Mouse (Mus musculus) embryonic facial prominence, embryonic 11.5 days (tissue): ENCODE measurements around the gene Eif3m. TPM values are rescaled to one million over a fixed set of nuclear protein-coding genes. Genes with fewer than 3 reads are reported as not detected.
A peak's percentile ranks its signal among the peaks of the same experiment; 100 is the strongest.

Source experiments
- ATAC-seq: fragments of 200-750 bp; cut with Nextera tagmentation; replicated peaks from 2 replicates; pipeline ENCODE4 v1.8.0; 2017; ENCODE audit warnings: low read depth; ENCODE audit not compliant: insufficient number of reproducible peaks, low FRiP score, low TSS enrichment
- DNase-seq: peaks from one replicate; pipeline ENCODE4 v3.0.0-alpha.2; 2015; ENCODE audit warnings: low spot score
- H3K27ac ChIP-seq: fragments of 300-500 bp; sonication (generic); replicated peaks from 2 replicates; pipeline ENCODE4 v1.5.1; 2014; ENCODE audit warnings: mild to moderate bottlenecking, low read depth, low read length, control low read depth
- H3K27me3 ChIP-seq: fragments of 300-500 bp; sonication (generic); 2 replicates; pipeline ENCODE4 v1.6.1; 2014; ENCODE audit warnings: mild to moderate bottlenecking, low read length, moderate library complexity, mixed read lengths; ENCODE audit not compliant: control insufficient read depth, insufficient read depth
- H3K36me3 ChIP-seq: fragments of 300-500 bp; sonication (generic); replicated peaks from 2 replicates; pipeline ENCODE4 v1.6.1; 2014; ENCODE audit warnings: low read depth, mild to moderate bottlenecking, low read length, moderate library complexity, mixed read lengths; ENCODE audit not compliant: control insufficient read depth, insufficient read depth
- H3K4me1 ChIP-seq: fragments of 300-500 bp; sonication (generic); 2 replicates; pipeline ENCODE4 v1.6.1; 2014; ENCODE audit warnings: low read length, mixed read lengths; ENCODE audit not compliant: control insufficient read depth, insufficient read depth
- H3K4me2 ChIP-seq: fragments of 300-500 bp; sonication (generic); 2 replicates; pipeline ENCODE4 v1.6.1; 2014; ENCODE audit warnings: low read depth, mild to moderate bottlenecking, control low read depth, low read length, moderate library complexity
- H3K4me3 ChIP-seq: fragments of 300-500 bp; sonication (generic); 2 replicates; pipeline ENCODE4 v1.5.1; 2014; ENCODE audit warnings: low read depth, low read length, control low read depth
- H3K9ac ChIP-seq: fragments of 300-500 bp; sonication (generic); replicated peaks from 2 replicates; pipeline ENCODE4 v1.6.1; 2014; ENCODE audit warnings: mild to moderate bottlenecking, control low read depth, low read length
- H3K9me3 ChIP-seq: fragments of 300-500 bp; sonication (generic); replicated peaks from 2 replicates; pipeline ENCODE4 v1.6.1; 2016; ENCODE audit warnings: mild to moderate bottlenecking, low read length, inconsistent platforms, mixed read lengths; ENCODE audit not compliant: control insufficient read depth
- WGBS: fragments of 180-500 bp; shearing (Covaris S2); extraction: QIAGEN DNeasy Blood & Tissue Kit; methylation state at CpG from one replicate; pipeline ENCODE4 v1.1.7; 2014; 5-methylcytosine and 5-hydroxymethylcytosine counted together
- polyA plus RNA-seq: library from polyadenylated mRNA; unstranded; fragments of >200 nt; fragmentation: Nextera tagmentation; extraction: Ambion mirVana; gene quantifications from 2 replicates; pipeline ENCODE4 v1.2.1, GENCODE M21; 2014

Gene Eif3m
- polyA plus RNA-seq, 1 experiment from 2014 or later = 351 TPM

DNA sequence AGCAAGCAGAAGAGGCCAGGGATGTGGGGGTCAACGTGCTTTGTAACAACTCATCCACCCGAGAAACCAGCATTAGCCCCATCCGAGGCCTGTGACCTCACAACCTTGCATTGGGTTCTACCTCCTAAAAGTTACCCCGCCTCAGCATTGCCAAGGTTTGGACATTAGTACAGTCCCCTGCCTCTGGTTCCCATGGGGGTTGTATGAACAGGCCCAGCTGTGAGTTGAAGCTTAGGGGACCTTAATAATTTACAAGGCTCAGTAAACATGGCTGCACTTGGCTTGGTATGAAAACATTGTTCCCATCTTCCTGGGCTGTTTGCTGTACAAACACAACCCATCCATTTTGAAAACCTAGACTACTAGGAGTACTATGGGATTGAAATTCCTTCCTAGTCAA is 6.9 kb upstream of the Eif3m start:
- no peaks in the 10 kb centered on the region for H3K9me3 ChIP-seq

DNA sequence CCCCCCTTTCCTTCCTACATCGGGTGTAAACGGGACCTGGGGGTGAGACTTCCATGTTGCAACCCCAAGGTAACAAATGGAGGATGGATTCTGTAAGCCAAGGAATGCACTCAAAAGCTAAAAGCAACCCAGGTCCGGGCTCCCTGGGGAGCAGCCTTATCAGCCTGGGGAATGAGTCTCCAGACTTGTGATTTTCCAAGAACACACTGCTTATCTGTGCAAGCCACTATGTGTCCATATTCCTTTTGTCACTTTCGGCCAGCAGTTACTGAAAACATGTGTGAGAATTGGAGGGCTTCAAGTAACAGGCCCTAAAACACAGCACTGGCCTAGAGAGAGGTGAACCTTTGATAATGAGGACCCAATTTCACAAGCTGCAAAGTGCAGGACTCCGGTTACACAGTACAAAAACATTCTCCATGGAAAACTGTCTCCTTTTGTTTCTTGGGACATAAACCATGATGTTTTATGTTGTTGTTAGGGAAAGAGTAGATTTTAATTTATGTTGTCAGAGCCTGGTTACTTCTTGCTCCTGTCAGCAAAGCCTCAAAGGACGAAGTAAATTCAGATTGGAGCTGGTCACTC is 6.2 kb upstream of the Eif3m start:
- no peak overlapping the region for H3K4me3 ChIP-seq
- ATAC-seq = no peak
- no peak overlapping the region for H3K9ac ChIP-seq
- DNase-seq = no peak
- H3K9me3 ChIP-seq = no peaks in the 10 kb centered on the region
- no peak overlapping the region for H3K4me2 ChIP-seq
- no peaks in the 10 kb centered on the region for H3K4me1 ChIP-seq
- no peak overlapping the region for H3K27ac ChIP-seq
- no peaks in the 10 kb centered on the region for H3K27me3 ChIP-seq
- 75% methylated on average over 6 of the region's 6 CpGs for WGBS
- no peaks in the 10 kb centered on the region for H3K36me3 ChIP-seq

More for the DNA sequence above, 6.9 kb upstream of the Eif3m start:
- WGBS = 85% methylated on average over 4 of the region's 4 CpGs
- Histone ChIP-seq H3K9ac (no peak overlapping the region), H3K4me1 (no peaks in the 10 kb centered on the region), H3K4me3 (no peak overlapping the region), H3K36me3 (no peaks in the 10 kb centered on the region), H3K27ac (no peak overlapping the region), H3K27me3 (no peaks in the 10 kb centered on the region), H3K4me2 (no peak overlapping the region)
- ATAC-seq = no peak
- no peak for DNase-seq

DNA sequence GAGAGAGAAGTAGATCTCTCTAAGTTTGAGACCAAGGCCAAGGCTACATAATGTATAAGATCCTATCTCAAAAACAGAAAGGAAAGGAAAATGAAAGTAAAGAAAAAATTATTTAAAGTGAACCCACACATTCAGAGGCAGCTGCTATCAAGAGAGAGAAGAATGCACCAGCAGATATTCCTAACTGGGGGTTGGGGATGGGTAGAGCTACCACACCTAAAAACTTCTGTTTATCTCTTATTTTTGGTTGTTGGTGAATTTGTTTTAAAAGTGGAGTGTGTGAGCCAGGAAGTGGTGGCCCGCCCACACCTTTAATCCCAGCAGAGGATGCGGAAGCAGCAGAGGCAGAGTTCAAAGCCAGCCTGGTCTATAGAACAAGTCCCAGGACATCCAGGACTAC is 5.0 kb upstream of the Eif3m start:
- Histone ChIP-seq H3K4me3 (no peak overlapping the region), H3K4me2 (no peak overlapping the region), H3K9ac (no peak overlapping the region), H3K4me1 (no peaks in the 10 kb centered on the region), H3K27me3 (no peaks in the 10 kb centered on the region), H3K9me3 (no peaks in the 10 kb centered on the region), H3K27ac (no peak overlapping the region), H3K36me3 (no peaks in the 10 kb centered on the region)
- DNase-seq (no peak), ATAC-seq (no peak)
- 91% methylated on average over 2 of the region's 2 CpGs for WGBS

DNA sequence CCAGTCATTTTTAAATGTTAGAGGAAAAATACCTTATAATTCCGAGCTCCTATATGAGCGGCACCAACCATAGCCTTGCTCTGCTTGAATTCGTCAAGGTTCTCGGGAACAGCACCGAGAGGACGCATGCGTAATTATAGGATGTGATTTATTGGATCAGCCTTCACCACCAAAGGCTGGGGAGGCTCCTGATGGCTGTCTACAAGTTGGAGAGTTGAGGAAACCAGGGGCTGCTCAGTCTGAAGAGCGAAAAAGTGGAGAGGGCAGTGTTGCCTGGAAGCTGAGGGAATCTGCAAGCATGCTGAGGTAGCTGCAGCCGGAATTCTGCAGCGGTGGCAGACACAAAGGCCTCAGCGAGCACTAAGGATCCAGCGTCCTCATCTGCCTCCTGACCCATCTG is 4.4 kb upstream of the Eif3m start:
- Histone ChIP-seq H3K36me3 (no peaks in the 10 kb centered on the region), H3K9ac (no peak overlapping the region), H3K27ac (no peak overlapping the region), H3K4me1 (no peaks in the 10 kb centered on the region), H3K4me2 (no peak overlapping the region), H3K9me3 (no peaks in the 10 kb centered on the region), H3K27me3 (no peaks in the 10 kb centered on the region), H3K4me3 (no peak overlapping the region)
- ATAC-seq = no peak
- DNase-seq = no peak
- WGBS = 82% methylated on average over 12 of the region's 12 CpGs

DNA sequence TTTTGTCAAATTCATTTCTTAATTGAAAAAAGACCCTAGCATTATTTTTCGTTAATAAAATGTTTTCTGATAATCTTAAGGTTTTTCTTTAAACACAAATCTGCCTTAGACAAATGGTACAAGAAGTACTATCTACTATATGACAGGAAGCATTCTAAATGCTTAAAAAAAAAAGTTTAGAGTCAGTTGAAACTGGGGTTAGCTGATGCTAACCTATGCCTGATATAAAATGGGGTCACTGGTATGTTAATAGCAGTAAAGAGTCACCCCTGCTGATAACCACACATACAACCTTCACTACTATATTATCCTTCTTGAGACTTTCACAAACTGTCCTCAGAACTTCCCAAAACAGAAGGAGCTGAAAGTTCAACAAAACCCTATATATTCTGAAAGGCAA is 2.6 kb upstream of the Eif3m start:
- no peak for ATAC-seq
- WGBS = 87% methylated on average over 1 of the region's 1 CpGs

DNA sequence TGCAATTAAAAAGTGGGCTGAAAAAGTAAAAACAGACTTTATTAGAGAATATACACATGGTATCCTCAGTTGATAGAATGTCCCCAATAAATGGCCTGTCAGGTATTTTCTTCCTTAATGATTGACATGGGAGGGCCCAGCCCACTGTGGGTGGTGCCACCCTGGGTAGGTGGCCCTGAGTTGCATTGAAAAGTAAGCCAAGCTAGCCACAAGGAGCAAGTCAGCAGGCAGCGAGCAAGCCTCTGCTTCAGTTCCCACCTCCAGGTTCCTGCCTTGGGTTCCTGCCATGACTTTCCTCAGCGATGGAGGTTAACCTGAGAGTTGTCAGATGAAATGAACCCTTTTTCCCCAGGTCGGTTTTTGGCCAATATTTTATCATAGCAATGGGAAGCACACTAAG is 922 bp upstream of the Eif3m start:
- Histone ChIP-seq H3K9me3 (no peaks in the 10 kb centered on the region), H3K4me3 (peak overlapping the region; percentile 84; the same call in 1 of the 2 replicates), H3K9ac (no peak overlapping the region), H3K4me1 (no peaks in the 10 kb centered on the region), H3K36me3 (no peaks in the 10 kb centered on the region), H3K27me3 (no peaks in the 10 kb centered on the region), H3K27ac (no peak overlapping the region), H3K4me2 (no peak overlapping the region)
- WGBS = 84% methylated on average over 3 of the region's 3 CpGs
- DNase-seq = no peak
- no peak for ATAC-seq

More for the DNA sequence above, 2.6 kb upstream of the Eif3m start:
- Histone ChIP-seq H3K4me1 (no peaks in the 10 kb centered on the region), H3K9me3 (no peaks in the 10 kb centered on the region), H3K9ac (no peak overlapping the region), H3K27ac (no peak overlapping the region), H3K4me3 (no peak overlapping the region), H3K27me3 (no peaks in the 10 kb centered on the region), H3K36me3 (no peaks in the 10 kb centered on the region), H3K4me2 (no peak overlapping the region)
- no peak for DNase-seq

DNA sequence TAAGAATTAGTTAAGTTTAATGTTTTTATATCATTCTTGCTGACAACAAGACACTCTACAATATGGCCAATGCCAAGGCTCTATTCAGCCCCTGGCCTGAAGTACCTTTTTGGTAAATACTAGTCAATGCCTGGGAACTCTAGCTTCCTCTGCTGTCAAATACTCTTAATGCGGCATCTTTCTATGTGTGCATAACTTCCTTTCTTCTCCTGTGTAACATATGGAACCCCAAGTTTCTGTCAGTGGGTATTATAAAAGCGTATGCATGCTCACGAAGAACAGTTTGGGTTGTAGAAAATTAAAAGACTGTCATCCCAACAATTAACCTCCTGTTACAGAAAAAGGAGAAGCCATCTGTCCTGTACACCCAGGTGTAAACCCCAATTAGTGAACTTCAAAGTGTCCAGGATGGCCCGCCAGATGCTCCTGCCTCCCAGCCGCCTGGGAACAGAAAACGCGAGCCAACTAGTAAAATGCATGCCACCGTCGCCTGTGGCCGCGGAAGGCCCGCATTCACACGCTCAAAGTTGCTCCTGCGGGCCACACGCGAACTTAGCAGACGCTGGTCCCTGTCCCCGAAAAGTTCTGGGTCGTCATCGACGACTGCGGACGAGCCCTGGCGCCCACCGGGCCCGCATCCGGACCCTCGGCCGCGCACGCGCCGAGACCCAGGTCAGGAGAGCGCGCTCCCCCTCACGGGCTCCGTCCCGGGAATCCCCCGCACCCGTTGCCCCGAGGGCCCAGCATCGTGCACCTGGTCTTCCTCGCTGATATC is 501 bp downstream of the Eif3m start:
- ATAC-seq = peak; percentile 82; the same call in 1 of the 2 replicates
- peak overlapping the region; percentile 84 for H3K4me3 ChIP-seq
- peak overlapping the region; percentile 54 for H3K4me2 ChIP-seq
- no peaks in the 10 kb centered on the region for H3K36me3 ChIP-seq
- DNase-seq = peak; percentile 34
- H3K27ac ChIP-seq = no peak overlapping the region; the same call in 1 of the 2 replicates
- peak overlapping the region; percentile 91 for H3K9ac ChIP-seq
- no peaks in the 10 kb centered on the region for H3K4me1 ChIP-seq
- no peaks in the 10 kb centered on the region for H3K27me3 ChIP-seq
- no peaks in the 10 kb centered on the region for H3K9me3 ChIP-seq
- 1% methylated on average over 43 of the region's 43 CpGs for WGBS

DNA sequence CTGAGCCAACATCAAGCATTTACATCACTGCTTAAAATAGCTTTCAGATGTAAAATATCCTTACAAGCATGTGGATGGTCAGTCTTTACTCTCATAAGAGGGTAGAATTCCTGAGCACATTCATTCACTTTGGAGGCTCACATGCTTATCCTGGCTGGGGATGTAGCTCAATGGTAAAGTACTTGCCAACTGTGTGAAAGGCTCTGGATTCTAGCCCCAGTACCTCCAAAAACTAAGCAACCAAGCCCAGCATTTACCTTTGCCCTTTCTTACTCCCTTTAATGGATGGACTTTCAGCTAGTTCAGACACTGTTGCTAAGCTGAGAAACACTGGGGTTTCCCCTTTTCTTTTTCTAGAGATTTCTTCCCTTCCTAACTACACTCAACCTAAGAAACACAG is 9.6 kb downstream of the Eif3m start:
- Histone ChIP-seq H3K4me1 (no peaks in the 10 kb centered on the region), H3K4me3 (no peak overlapping the region), H3K4me2 (no peak overlapping the region), H3K27me3 (no peaks in the 10 kb centered on the region), H3K27ac (no peak overlapping the region), H3K9ac (no peak overlapping the region), H3K36me3 (peaks cover 2% of the 10 kb centered on the region), H3K9me3 (no peaks in the 10 kb centered on the region)
- DNase-seq (no peak), ATAC-seq (no peak)
